Mouse (Mus musculus): Measurements from ENCODE around the gene Pik3r3. TPM values are rescaled to one million over a fixed set of nuclear protein-coding genes. Genes with fewer than 3 reads are reported as not detected.

Pik3r3 gene
- polyA plus RNA-seq, 1 experiment from 2014 or later = 2.9 TPM

GRCm38 (mm10) chr4:116336294-116336693 is 114.9 kb downstream of the Pik3r3 start:
- H3K4me2 ChIP-seq (replicated peaks; ENCODE audit: low read depth) = no peak overlapping the region
- no peak overlapping the region for H3K27ac ChIP-seq (ENCODE audit: low read depth, low read length)
- H3K4me1 ChIP-seq (replicated peaks; ENCODE audit: control insufficient read depth, insufficient read depth, low read length) = no peaks in the 10 kb centered on the region
- no peak overlapping the region for H3K9ac ChIP-seq (ENCODE audit: low read depth, low read length)
- TF ChIP-seq CTCF (IDR thresholded peaks at IDR 0.05; ENCODE audit: low read depth) = no peak
- ATAC-seq = no peak
- no peaks in the 10 kb centered on the region for H3K9me3 ChIP-seq (ENCODE audit: control insufficient read depth)
- no peaks in the 10 kb centered on the region for H3K27me3 ChIP-seq (replicated peaks; ENCODE audit: control insufficient read depth, insufficient read depth, low read length)
- H3K4me3 ChIP-seq (ENCODE audit: low read depth, low read length) = no peak overlapping the region
- no peaks in the 10 kb centered on the region for H3K36me3 ChIP-seq (ENCODE audit: control insufficient read depth, insufficient read depth)
- WGBS = 85% methylated on average over 1 of the region's 1 CpGs

DNA sequence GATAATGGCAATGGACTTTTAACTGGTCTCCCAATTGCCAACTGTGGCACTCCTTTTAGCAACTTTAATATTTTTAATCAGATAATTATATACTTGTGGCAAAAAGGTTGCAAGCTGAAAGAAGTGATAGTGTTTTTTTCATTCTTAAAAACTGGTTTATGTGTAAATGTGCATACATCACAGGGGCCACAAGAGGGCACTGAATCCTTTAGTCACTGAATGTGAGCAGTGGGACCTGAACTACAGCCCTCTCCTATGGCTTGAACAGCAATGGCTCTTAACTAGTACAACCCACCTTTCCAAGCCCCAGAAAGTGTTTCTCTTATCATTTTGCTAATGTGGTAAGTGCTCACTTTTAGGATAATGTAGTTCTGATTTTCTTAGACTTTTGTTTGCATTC is 120.7 kb downstream of the Pik3r3 start:
- Histone ChIP-seq H3K4me3 (ENCODE audit: low read depth, low read length) (no peak overlapping the region), H3K27me3 (replicated peaks; ENCODE audit: control insufficient read depth, insufficient read depth, low read length) (no peaks in the 10 kb centered on the region), H3K9ac (ENCODE audit: low read depth, low read length) (no peak overlapping the region), H3K4me2 (replicated peaks; ENCODE audit: low read depth) (no peak overlapping the region), H3K9me3 (ENCODE audit: control insufficient read depth) (no peaks in the 10 kb centered on the region), H3K36me3 (ENCODE audit: control insufficient read depth, insufficient read depth) (no peaks in the 10 kb centered on the region), H3K27ac (ENCODE audit: low read depth, low read length) (no peak overlapping the region), H3K4me1 (replicated peaks; ENCODE audit: control insufficient read depth, insufficient read depth, low read length) (no peaks in the 10 kb centered on the region)
- ATAC-seq = no peak
- TF ChIP-seq CTCF (IDR thresholded peaks at IDR 0.05; ENCODE audit: low read depth) = peak; percentile 87

GRCm38 (mm10) chr4:116352496-116352895 is 131.1 kb downstream of the Pik3r3 start:
- H3K9ac ChIP-seq (ENCODE audit: low read depth, low read length) = no peak overlapping the region
- peak; percentile 93 for ATAC-seq
- no peak overlapping the region for H3K4me3 ChIP-seq (ENCODE audit: low read depth, low read length)
- TF ChIP-seq CTCF (IDR thresholded peaks at IDR 0.05; ENCODE audit: low read depth) = no peak
- no peaks in the 10 kb centered on the region; the same call in 1 of the 2 replicates for H3K4me1 ChIP-seq (replicated peaks; ENCODE audit: control insufficient read depth, insufficient read depth, low read length)
- WGBS = 32% methylated on average over 3 of the region's 3 CpGs
- peak overlapping the region; percentile 63 for H3K27ac ChIP-seq (ENCODE audit: low read depth, low read length)
- no peaks in the 10 kb centered on the region for H3K27me3 ChIP-seq (replicated peaks; ENCODE audit: control insufficient read depth, insufficient read depth, low read length)
- no peaks in the 10 kb centered on the region for H3K9me3 ChIP-seq (ENCODE audit: control insufficient read depth)
- H3K36me3 ChIP-seq (ENCODE audit: control insufficient read depth, insufficient read depth) = no peaks in the 10 kb centered on the region
- peak overlapping the region; percentile 37; the same call in 1 of the 2 replicates for H3K4me2 ChIP-seq (replicated peaks; ENCODE audit: low read depth)

Other genes starting within 250 kb of the Pik3r3 start
- 105 and 125 TPM in 2 replicates for gene Faah, start 203.7 kb upstream of the Pik3r3 start, polyA plus RNA-seq (2015; fragmentation: Nextera tagmentation; extraction: Ambion mirVana)
- 34.5 and 37.5 TPM in 2 replicates for gene Nsun4, start 167.7 kb upstream of the Pik3r3 start, polyA plus RNA-seq (2015; fragmentation: Nextera tagmentation; extraction: Ambion mirVana)
- gene Uqcrh, start 146.5 kb upstream of the Pik3r3 start, polyA plus RNA-seq (2015; fragmentation: Nextera tagmentation; extraction: Ambion mirVana) = 1,002 and 1,003 TPM in 2 replicates
- 49.2 and 52.0 TPM in 2 replicates for gene Lrrc41, start 146.3 kb upstream of the Pik3r3 start, polyA plus RNA-seq (2015; fragmentation: Nextera tagmentation; extraction: Ambion mirVana)
- 5.2 and 6.5 TPM in 2 replicates for gene Rad54l, start 97.9 kb upstream of the Pik3r3 start, polyA plus RNA-seq (2015; fragmentation: Nextera tagmentation; extraction: Ambion mirVana)
- 18.1 and 18.2 TPM in 2 replicates for gene Pomgnt1, start 97.8 kb upstream of the Pik3r3 start, polyA plus RNA-seq (2015; fragmentation: Nextera tagmentation; extraction: Ambion mirVana)
- gene Lurap1, start 70.3 kb upstream of the Pik3r3 start, polyA plus RNA-seq (2015; fragmentation: Nextera tagmentation; extraction: Ambion mirVana) = 0.56 and 0.68 TPM in 2 replicates
- gene Tspan1, start 54.0 kb upstream of the Pik3r3 start, polyA plus RNA-seq (2015; fragmentation: Nextera tagmentation; extraction: Ambion mirVana) = 40.1 and 63.8 TPM in 2 replicates
- gene 1700042G07Rik, start 48.2 kb upstream of the Pik3r3 start, polyA plus RNA-seq (2015; fragmentation: Nextera tagmentation; extraction: Ambion mirVana) = not detected in 2 replicates
- gene Gm49337, start 48.2 kb upstream of the Pik3r3 start, polyA plus RNA-seq (2015; fragmentation: Nextera tagmentation; extraction: Ambion mirVana) = not detected in 2 replicates
- gene Mast2, start 242.6 kb downstream of the Pik3r3 start, polyA plus RNA-seq (2015; fragmentation: Nextera tagmentation; extraction: Ambion mirVana) = 9.6 TPM in 2 replicates

All from intestine, postnatal 0 days (tissue).